Mouse (Mus musculus): ENCODE results near the gene Rab5if. TPM values are rescaled to one million over a fixed set of nuclear protein-coding genes. Genes with fewer than 3 reads are reported as not detected.

Rab5if gene
- total and polyA plus RNA-seq, 3 experiments: 64.4 to 116 (median 104) TPM

- no peak for DNase-seq
- peaks cover 4% of the 10 kb centered on the region for H3K4me1 ChIP-seq (ENCODE audit: control insufficient read depth, insufficient read depth, low read length)
- intact Hi-C loops (cut with DNase I): no loop called here
- no peaks in the 10 kb centered on the region for H3K27me3 ChIP-seq (ENCODE audit: control insufficient read depth, insufficient read depth, low read length)
- WGBS: 85% methylated on average over 2 of the region's 2 CpGs
- H3K36me3 ChIP-seq (ENCODE audit: control insufficient read depth, insufficient read depth, low read length): peaks cover 6% of the 10 kb centered on the region; the same call in 1 of the 2 replicates
- no peak for TF ChIP-seq CTCF (IDR thresholded peaks at IDR 0.05)
- no peak for TF ChIP-seq EP300 (IDR thresholded peaks at IDR 0.05; ENCODE audit: insufficient read depth, low read depth, low read length)
- no peak for TF ChIP-seq POLR2A (IDR thresholded peaks at IDR 0.05; ENCODE audit: insufficient read depth, low read depth, low read length)
- no peak within 1 kb of the TSS for H3K9ac ChIP-seq (ENCODE audit: low read depth, low read length)
- H3K27ac ChIP-seq: no peak within 1 kb of the TSS
- no peak within 1 kb of the TSS for H3K4me3 ChIP-seq
- H3K79me2 ChIP-seq (replicated peaks; ENCODE audit: control insufficient read depth, insufficient read depth, low read length): peaks cover 2% of the 10 kb centered on the region; the same call in 1 of the 2 replicates
These were observed 5.1 kb upstream of the Rab5if start, which contains the start of gene 4930518I15Rik for GRCm38 (mm10) chr2:156857835-156858234. TSS of gene 4930518I15Rik (minus strand) at chr2:156857946.

- Histone ChIP-seq H3K27ac (no peak overlapping the region), H3K4me1 (ENCODE audit: control insufficient read depth, insufficient read depth, low read length) (peaks cover 4% of the 10 kb centered on the region), H3K36me3 (ENCODE audit: control insufficient read depth, insufficient read depth, low read length) (peaks cover 6% of the 10 kb centered on the region; the same call in 1 of the 2 replicates), H3K79me2 (replicated peaks; ENCODE audit: control insufficient read depth, insufficient read depth, low read length) (peaks cover 2% of the 10 kb centered on the region; the same call in 1 of the 2 replicates), H3K4me3 (no peak overlapping the region), H3K9ac (ENCODE audit: low read depth, low read length) (no peak overlapping the region), H3K27me3 (ENCODE audit: control insufficient read depth, insufficient read depth, low read length) (no peaks in the 10 kb centered on the region)
- WGBS: 83% methylated on average over 7 of the region's 7 CpGs
- TF ChIP-seq CTCF (IDR thresholded peaks at IDR 0.05) (no peak), POLR2A (IDR thresholded peaks at IDR 0.05; ENCODE audit: insufficient read depth, low read depth, low read length) (no peak), EP300 (IDR thresholded peaks at IDR 0.05; ENCODE audit: insufficient read depth, low read depth, low read length) (no peak)
- intact Hi-C loops (cut with DNase I): no loop called here
- no peak for DNase-seq
These were observed 4.3 kb upstream of the Rab5if start for GRCm38 (mm10) chr2:156858671-156859070.

GRCm38 (mm10) chr2:156862041-156862717, 749 bp upstream of the Rab5if start:
- WGBS: under 1% methylated on average over 19 of the region's 19 CpGs
- Histone ChIP-seq H3K27me3 (ENCODE audit: control insufficient read depth, insufficient read depth, low read length) (no peaks in the 10 kb centered on the region), H3K27ac (peak overlapping the region; percentile 92), H3K4me1 (ENCODE audit: control insufficient read depth, insufficient read depth, low read length) (peaks cover 6% of the 10 kb centered on the region), H3K36me3 (ENCODE audit: control insufficient read depth, insufficient read depth, low read length) (peaks cover 6% of the 10 kb centered on the region; the same call in 1 of the 2 replicates), H3K9ac (ENCODE audit: low read depth, low read length) (peak overlapping the region; percentile 76), H3K4me3 (peak overlapping the region; percentile 92), H3K79me2 (replicated peaks; ENCODE audit: control insufficient read depth, insufficient read depth, low read length) (peaks cover 2% of the 10 kb centered on the region)
- intact Hi-C loops (cut with DNase I): loop anchor here (2.0 to 5.0 kb wide), 2 partner anchors 53 to 130 kb away; no protein-coding TSS in a partner anchor
- TF ChIP-seq CTCF (IDR thresholded peaks at IDR 0.05) (no peak), EP300 (IDR thresholded peaks at IDR 0.05; ENCODE audit: insufficient read depth, low read depth, low read length) (no peak), POLR2A (IDR thresholded peaks at IDR 0.05; ENCODE audit: insufficient read depth, low read depth, low read length) (no peak)
- DNase-seq: peak; percentile 32 to 48

- Histone ChIP-seq H3K9ac (ENCODE audit: low read depth, low read length) (peak overlapping the region; percentile 98), H3K36me3 (ENCODE audit: control insufficient read depth, insufficient read depth, low read length) (peaks cover 3% of the 10 kb centered on the region), H3K4me3 (peak overlapping the region; percentile 92), H3K27ac (peak overlapping the region; percentile 92), H3K4me1 (ENCODE audit: control insufficient read depth, insufficient read depth, low read length) (peaks cover 4% of the 10 kb centered on the region), H3K79me2 (replicated peaks; ENCODE audit: control insufficient read depth, insufficient read depth, low read length) (peaks cover 4% of the 10 kb centered on the region), H3K27me3 (ENCODE audit: control insufficient read depth, insufficient read depth, low read length) (no peaks in the 10 kb centered on the region)
- intact Hi-C loops (cut with DNase I): loop anchor here (2.0 to 5.0 kb wide), 2 partner anchors 55 to 131 kb away; no protein-coding TSS in a partner anchor
- DNase-seq: peak; percentile 56 to 71
- 2% methylated on average over 28 of the region's 28 CpGs for WGBS
- 0 out of 2 replicates have a peak, but pooled peaks have one; percentile 21 for TF ChIP-seq POLR2A (IDR thresholded peaks at IDR 0.05; ENCODE audit: insufficient read depth, low read depth, low read length)
- no peak for TF ChIP-seq CTCF (IDR thresholded peaks at IDR 0.05)
These were observed 696 bp downstream of the Rab5if start for GRCm38 (mm10) chr2:156863487-156864160.

- peaks cover 3% of the 10 kb centered on the region for H3K36me3 ChIP-seq (ENCODE audit: control insufficient read depth, insufficient read depth, low read length)
- H3K4me1 ChIP-seq (ENCODE audit: control insufficient read depth, insufficient read depth, low read length): peaks cover 6% of the 10 kb centered on the region
- peaks cover 4% of the 10 kb centered on the region for H3K79me2 ChIP-seq (replicated peaks; ENCODE audit: control insufficient read depth, insufficient read depth, low read length)
- DNase-seq: no peak
- H3K27ac ChIP-seq: peak overlapping the region; percentile 92
- H3K9ac ChIP-seq (ENCODE audit: low read depth, low read length): no peak overlapping the region
- WGBS: 43% methylated on average over 3 of the region's 3 CpGs
- H3K4me3 ChIP-seq: no peak overlapping the region; the same call in 1 of the 2 replicates
- TF ChIP-seq CTCF (IDR thresholded peaks at IDR 0.05) (no peak), POLR2A (IDR thresholded peaks at IDR 0.05; ENCODE audit: insufficient read depth, low read depth, low read length) (no peak)
- intact Hi-C loops (cut with DNase I): loop anchor here (5.0 kb wide), 1 partner anchor 132 kb away; no protein-coding TSS in a partner anchor
- no peaks in the 10 kb centered on the region for H3K27me3 ChIP-seq (ENCODE audit: control insufficient read depth, insufficient read depth, low read length)
These were observed 1.6 kb downstream of the Rab5if start for GRCm38 (mm10) chr2:156864481-156864880.

Measured in heart, adult 2 months (tissue).